Mouse (Mus musculus): Measurements from ENCODE around the gene Anp32e.
"Not testable (repeated sequence)": the region's sequence is repeated elsewhere in the genome, so short reads cannot be mapped to it uniquely, and the experiment has no call there.

Anp32e gene

DNA sequence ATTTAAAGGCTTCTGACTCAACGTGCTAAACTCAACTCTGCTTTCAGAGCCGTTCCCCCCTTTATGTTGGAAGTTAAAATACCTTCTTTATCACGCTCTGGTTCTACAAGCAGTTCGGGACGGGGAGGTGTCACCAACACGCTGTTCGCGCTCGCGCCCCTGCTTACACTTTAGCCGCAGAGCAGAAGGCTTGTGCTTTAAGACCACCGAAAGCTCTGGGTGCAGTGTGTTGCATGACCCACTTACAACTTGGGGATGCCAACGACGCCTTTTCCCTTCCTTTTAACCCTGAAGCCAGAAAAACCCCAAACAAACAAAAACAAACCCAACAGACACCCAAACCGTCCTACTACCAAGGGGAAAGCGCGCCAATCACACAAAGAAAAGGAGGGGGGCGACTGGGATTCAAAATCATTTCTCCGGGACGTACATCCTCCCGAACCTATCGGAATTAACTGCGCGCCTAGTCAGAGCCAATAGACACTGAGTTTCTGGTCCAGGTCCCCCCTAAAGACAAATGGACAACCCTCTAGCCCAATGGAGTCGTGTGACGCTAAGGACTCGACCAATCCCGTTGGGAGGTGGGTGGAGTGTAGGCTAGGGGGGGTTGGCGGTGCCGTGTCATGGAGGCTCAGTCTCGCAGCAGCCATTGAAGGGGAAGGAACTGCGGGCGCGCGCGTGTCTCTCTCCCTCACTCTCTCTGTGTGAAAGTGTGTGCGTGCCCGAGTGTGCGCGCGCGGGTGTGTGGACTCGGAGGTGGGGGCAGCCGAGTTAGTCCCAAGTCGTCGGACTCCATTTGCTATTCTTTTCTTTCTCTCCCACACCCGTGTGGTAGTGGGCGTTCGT lies at the start of gene Anp32e:
Gene Anp32e (plus strand): TSS at position 589 of the 846 bp plus-strand sequence.
- DNase-seq (ENCODE audit: low spot score), result peak; percentile 95

DNA sequence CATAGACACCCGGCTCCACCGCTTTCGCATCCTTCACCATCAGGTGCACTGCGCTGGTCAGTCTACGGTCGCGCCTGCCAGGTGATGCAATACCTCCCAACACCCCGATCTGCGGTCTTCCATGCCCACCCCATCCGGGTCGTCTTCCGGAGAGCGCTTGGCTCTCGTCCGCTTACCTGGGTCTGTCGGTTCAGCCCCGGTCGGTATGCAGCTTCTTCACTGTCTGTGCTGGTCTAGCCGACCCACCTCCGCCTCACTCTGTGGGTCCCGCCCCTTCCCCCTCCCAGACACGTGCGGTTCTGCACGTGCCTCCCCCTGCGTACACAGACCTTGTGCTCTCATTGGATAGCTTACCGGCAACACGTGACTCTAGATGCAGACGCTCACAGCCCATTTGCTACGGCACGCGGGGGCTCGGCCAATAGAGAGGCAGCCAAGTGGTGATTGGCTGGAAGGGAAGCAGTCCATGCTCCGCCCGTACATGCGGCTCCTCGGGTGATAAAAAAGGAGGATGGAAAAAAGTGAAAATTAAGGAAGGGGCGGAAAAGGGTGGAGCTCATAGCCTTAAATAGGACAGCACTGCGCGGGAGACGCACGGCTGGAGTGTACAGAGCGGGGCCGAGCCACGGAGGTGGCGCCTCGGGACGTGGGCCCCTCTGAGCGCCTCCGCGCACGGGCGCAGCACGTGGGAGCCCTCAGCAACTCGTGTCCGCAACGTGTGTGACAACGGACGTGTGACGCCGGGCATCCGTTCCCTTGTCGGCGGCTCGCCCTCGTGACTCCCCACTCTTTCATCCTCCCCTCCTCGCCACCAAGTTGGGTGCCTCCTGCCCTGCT lies 46.8 kb upstream of the Anp32e start, which contains the start of gene Ciart:
Gene Ciart (minus strand): TSS at position 273 of the 837 bp plus-strand sequence.
- peak; percentile 93 for DNase-seq (ENCODE audit: low spot score)

DNA sequence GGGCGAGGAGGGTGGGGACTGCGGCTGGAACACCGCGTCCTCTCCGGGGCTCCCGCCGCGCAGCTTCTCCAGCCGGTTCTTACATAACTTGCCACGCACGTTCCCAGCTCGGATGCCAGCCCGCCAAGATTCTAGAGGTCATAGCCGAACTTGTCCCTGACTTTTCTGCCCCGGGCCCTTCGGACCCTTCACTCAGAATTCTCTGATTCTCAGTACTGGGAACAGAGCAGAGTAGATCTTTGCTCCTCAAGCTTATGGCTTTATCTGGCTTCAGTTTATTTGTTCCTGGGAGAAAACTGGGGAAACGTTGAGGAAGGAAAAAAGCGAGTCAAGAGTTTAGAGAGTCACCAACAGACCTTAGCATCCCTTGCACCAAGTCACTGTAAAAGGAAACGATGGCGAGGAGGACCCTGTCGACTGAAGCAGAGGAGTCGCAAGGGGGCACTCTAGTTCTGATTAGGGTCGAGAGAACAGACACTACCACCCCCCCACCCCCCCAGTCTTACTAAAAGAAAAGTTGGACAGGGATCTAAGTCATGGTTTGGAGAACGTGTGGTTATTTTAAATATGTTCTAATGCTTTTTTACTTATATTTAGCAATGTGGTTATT lies 46.1 kb upstream of the Anp32e start:
- peak; percentile 78 for DNase-seq (ENCODE audit: low spot score)

DNA sequence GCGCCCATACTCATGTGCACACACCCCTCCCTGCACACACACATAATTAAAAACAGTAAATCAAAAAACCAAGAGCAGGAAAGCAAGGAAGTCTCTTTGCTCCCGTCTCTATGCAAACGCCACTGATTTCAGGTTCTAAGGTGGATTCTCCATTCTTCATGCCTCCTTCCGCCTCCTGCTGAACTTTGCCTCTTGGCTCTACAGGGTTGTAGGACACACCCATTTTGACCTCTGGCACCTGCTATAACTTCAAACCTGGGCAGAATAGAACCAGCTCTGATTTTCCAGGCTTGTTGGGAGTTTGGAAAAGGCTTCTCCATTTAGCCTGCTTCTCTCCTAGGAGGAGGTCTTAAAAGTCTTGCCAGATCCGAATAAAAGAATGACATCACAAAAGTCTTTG lies 44.6 kb upstream of the Anp32e start:
- no peak for DNase-seq (ENCODE audit: low spot score)

DNA sequence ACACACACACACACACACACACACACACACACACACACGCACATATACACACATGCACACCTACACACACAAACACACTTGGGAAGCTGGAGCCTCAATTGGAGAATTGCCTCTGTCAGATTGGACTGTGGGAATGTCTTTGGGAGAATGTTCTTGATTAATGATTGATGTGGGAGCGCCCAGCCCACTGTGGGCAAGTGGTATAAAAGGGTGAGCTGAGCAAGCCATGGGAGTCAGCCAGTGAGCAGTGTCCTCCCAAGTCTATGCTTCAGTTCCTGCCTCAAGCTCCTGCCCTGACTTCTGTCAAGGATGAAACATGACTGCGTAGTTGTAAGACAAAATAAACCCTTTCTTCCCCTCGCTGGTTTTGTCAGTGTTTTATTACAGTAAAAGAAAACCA lies 41.5 kb upstream of the Anp32e start:
- DNase-seq (ENCODE audit: low spot score), result no peak

DNA sequence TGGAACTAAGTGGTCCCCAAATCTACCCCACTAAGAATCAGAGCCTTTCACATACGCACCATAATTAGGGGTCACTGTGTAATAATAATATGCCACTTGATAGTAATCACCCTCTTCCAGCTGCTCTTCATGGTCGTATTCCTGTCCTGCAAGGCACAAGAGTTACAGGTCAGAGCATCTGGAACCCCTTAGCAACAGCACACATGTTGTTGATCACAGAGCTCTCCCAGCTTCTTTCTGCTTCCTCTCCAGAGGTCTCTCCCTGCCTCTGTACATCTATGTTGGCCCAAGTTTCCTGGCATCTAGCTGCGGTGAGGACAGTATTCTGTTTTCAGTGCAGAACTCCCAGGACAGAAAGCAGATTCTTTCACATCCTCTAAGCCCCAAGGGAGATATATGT lies 39.4 kb upstream of the Anp32e start:
- no peak for DNase-seq (ENCODE audit: low spot score)

DNA sequence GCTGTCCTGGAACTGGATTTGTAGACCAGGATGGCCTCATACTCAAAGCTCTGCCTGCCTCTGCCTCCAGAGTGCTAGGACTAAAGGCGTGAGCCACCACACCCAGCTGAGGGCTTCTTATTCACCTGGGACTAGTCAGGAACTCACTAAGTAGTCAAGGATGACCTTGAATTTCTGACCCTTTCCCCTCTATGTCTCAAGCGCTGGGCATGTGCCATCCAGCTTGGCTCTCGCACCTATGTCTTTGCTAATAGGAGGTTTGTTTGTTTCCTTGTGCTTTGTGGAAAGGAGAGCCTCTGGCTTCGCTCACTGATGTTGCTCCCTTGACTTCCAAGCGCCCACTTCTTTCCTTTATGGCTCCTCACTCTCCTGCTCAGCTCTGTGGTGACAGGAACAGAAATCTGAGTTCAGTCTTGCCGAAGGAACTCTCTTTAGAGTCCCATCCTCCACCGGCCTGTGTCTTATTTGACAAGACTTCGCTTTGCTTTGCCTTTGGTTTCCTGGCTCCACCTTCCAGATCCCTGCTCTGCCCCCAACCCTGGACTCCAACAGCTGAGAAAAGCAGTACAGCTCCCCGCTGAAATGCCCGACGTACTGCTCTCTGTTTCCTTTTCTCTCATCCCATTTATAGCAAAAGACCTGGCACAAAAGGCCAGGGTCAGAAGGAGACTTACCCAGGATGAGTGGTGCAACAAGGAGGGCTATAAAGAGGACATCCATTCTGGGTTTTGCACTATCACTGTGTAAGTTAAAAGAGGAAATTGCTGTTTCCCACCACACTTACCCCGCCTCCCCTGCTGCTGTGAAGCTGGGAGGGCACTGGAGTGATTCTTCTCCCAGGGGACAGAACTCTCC lies 37.6 kb upstream of the Anp32e start, which contains the start of gene BC028528:
Gene BC028528 (minus strand): TSS at position 795 of the 855 bp plus-strand sequence.
- no peak for DNase-seq (ENCODE audit: low spot score)

DNA sequence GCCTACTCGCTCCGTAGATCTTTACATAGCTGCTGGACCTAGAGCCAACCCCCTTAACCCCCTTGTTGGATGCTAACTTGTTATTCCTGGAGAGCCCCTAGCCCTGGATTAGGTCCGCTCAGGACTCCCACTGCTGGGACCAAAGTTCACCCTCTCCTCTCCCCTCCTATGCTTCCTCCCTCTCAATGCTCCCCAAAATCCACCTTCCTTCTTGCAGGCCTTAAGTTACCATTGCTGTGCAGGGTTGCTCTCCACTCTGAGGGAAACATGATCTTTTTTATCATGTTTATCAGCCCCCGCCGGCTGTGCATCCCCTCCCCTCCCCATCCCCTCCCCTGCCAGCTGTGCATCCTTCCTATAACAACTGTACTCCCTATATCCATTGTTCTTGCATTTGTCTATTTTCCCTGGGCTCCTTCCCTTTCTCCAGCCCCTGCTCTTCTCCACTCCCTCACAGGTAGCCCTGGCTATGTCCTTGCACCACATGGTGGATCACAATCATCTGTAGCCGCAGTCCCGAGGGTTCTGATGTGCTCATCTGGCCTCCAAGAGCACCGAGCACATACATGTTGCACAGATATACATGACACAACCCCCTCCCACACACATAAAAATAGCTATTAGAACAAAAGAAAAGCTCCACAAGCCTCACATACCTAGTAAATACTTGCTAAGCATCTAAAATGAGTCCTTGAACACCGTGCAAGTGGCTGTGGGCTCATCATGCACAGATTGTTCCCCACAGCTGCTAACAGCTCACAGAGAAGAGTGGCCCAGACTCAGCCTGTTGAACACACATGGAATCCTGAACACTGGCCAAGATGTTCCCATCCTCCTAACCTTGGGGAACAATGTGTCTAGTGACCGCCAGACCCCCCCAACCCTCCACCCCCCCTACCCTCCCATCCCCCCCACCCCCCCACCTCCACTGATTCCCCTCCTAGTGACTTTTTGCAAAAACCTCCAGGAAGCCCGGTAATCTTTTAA lies 36.7 kb upstream of the Anp32e start:
- no peak for DNase-seq (ENCODE audit: low spot score)

DNA sequence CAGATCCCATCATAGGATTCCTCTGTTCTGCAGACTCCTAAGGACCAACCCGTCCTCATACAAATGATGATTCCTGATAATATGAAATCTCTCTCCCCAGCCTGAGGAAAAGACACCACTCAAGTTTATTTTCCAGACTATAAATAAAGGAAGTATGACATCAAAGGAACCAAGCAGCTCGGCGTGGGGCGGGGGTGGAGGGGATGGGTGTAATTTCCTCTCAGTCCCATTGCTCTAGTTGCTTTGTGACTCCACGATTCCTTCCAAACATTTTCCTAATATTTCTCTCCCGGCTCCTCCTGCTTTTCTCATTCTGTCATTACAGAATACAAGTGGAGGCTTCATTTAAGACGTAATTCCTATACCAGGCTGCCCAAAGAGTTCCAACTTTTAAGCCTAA lies 35.9 kb upstream of the Anp32e start:
- DNase-seq (ENCODE audit: low spot score), result no peak

DNA sequence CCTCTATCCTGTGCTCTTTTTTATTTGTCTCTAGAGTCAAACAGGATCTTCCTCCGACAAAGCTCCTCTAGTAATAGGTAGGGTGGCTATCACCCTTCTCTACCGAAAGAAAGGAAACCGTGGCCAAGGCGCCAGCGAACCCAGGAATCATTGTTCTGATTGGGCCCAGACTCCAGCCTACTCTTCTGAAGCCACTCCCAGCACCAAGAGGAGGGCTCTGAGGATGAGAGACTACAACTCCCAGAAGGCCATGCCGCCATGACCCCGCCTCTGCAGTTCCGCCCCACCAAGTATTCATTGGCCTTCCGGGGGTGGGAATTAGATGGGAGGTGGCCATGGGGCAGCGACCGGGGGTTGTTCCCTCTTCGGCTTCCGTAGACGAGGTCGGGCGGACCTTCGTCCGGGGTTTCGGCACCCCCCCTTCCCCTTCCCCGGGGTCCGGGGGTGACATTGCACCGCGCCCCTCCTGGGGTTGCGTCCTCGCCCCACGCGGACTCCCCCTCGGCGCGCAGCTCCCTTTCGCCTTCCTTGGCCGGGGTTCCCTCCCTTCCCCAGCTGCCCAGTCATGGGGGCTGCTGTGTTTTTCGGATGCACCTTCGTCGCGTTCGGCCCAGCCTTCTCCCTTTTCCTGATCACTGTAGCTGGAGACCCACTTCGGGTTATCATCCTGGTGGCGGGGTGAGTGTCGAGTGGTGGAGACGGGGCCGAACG lies 35.3 kb upstream of the Anp32e start, which contains the start of gene Aph1a:
Gene Aph1a (plus strand): TSS at position 364 of the 711 bp plus-strand sequence.
- peak; percentile 90 for DNase-seq (ENCODE audit: low spot score)

DNA sequence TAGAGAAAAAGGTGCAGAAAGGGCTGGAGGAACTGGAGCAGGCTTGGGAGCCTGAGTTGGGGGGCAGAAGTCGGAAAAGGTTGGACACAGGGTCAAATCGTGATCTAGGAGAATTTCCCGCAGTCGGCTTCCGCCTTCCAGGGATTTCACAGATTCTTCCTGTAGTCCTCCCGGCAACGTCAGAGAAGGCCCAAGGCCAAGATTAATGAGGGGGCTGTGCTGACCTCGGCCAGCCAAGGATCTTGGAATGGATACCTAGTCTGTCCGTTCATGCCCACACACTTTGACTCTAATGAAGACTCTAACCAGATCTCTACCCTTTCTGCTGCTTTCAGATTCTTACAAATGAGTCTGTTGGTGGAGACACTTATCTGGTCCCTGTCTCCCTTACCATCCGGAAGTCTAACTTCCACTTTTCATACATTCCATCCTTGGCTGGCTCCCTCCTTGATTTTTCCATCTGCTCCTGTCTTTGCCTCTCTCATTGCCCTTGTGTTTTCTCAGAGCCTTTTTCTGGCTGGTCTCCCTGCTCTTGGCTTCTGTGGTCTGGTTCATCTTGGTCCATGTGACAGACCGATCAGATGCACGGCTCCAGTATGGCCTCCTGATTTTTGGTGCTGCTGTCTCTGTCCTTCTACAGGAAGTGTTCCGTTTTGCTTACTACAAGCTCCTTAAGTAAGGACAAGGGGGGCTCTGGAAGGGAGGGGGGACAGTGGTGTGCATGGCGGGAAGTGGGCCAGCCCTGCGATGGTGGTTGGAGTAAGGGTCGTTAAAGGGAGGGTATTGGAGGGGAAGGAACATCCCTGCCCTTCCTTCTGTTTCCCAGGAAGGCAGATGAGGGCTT lies 34.5 kb upstream of the Anp32e start:
- DNase-seq (ENCODE audit: low spot score), result no peak

DNA sequence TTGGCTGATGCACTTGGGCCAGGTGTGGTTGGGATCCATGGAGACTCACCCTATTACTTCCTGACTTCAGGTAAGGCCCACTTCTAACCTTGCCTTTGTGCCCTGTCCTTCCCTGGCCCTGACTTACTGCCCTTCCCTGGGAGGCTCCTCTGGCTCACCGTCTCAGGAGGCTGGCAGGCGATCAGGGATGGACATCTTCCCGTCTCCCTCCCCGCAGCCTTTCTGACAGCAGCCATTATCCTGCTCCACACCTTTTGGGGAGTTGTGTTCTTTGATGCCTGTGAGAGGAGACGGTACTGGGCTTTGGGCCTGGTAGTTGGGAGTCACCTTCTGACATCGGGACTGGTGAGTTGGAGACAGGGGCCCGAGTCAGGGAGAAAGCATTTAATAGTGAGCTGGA lies 33.5 kb upstream of the Anp32e start:
- not testable (repeated sequence) for DNase-seq (ENCODE audit: low spot score)

DNA sequence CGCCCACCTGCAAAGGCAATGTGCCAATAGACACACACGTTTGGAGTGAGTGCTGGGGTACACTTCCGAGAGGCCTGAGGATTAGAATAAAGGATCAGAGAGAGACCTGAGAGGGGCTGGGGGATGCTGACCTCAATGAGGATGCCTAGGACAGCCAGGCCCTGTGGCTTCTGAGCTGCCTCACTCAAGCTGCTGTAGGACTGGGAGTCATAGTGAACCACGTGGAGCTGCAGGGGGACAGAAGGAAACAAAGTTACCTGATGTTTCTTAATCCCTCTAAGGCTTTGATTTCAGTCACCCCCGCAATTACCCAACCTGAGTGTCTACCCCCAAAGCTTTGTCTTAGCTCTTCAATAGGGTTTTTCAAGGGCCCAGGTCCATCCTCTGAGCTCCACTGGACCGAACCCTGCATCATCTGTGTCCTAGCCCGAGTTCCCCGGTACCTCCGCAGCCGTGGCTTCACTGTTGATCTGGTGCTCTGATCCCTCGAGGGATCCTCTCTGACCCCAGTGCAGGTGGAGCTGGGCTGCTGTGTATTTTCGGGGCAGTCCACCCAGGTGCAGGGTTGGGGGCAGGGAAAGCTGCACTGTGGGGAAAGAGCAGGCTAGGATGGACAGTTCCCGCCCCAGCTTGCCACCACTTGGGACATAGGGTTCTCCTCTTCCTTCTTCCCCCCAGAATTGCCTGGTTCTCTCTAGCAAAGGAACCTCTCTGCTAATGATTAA lies 29.1 kb upstream of the Anp32e start:
- no peak for DNase-seq (ENCODE audit: low spot score)

DNA sequence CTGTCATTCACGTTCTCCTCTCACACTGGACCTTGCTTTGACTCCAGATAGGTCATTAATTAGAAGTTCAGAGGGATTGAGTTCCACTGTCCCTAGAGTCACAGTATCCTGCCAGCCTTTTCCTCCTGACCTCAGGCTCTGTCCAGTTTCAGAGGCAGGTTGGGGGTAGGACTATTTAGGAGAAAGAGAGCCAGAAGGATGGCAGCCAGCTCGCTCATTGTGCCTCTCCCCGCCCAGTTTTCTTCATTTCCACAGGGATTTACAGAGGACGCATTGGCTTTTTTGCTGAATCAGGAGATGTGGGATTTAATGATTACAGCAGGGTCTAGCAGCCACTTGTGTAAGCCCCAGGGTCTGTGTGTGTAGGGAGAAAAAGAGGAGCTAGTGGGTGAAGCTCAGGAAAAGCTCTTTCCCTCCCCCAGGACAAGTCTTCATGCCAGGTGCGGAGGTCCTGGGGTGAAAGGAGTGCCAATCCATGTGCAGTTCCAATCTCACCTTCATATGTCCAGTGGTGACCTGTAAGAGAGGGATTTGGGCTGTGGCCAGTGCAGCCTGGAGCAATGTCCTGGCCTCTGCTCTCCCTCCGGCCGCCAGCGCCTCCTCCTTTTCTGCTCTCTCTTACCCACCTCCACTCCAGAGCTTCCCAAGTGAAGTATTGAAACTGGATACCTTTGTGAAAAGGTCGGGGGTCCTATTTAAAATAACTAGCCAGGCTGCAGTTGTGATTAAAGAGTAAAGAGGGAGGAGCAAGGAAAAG lies 27.3 kb upstream of the Anp32e start:
- DNase-seq (ENCODE audit: low spot score), result no peak

DNA sequence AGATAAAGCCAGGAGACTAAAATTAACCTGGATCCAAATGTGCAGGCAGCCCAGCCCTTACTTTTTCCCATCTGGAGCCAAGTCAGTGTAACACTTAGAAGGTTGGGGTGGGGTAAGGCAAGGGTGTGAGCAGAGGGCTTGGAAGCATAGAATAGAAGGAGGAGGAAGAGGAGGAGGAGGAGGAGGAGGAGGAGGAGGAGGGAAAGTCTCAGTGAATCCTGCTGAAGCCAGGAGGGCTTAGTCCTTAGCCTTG lies 26.7 kb upstream of the Anp32e start:
- no peak for DNase-seq (ENCODE audit: low spot score)

DNA sequence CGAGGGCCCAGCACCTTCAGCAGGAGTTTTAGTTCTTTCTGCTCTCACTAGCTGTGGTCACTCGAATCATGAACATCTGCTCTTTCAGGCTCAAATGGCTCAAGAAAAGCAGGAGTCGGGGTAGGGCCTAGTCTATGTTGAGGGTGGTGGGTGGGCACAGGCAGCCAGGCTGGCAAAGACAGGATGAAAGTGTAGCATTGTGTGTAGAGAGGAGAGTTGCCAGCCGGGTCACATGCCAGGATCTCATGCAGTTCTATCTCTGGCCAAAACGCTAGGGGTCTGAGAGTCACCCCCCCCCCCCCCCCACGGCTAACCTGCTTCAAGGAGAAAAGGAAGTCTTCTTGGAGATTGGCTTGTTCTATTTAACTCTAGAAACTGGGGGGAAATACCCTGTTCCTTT lies 26.4 kb upstream of the Anp32e start:
- DNase-seq (ENCODE audit: low spot score), result no peak

DNA sequence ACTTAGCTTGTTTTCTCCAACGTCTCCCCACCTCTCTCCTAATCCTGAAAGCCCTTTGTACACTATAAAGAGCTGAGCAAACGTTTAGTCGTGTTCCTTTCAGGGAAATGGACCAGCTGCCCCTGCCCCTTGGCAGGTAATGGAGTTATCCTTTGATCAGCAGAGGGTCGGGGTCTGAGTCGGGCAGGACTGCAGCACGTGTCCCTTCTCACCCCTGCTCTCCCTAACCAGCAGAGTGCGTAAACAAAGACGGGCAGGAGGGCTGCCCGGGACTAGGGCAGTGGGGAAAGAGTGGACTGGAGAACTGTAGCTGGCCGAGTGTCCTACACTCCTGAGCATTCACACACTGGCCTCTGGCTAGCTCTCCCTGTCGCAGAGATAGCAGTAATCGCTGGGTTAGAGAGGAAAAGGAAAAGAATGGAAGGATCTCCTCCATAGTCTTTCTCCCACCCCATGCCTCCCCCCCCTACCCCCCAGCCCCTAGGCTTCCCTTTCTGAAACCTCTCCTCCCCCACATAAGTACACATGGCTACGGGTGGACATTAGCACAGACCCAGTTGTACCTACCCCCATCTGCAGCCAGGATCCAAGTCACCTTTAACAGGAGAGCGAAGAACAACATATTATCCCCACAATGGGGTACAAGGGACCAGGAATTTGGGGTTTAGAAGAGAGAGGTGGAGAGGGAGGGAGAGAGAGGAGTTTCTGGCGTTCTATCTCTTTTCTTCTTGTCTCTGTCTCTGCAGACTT lies 25.1 kb upstream of the Anp32e start:
- DNase-seq (ENCODE audit: low spot score), result no peak
